Mouse (Mus musculus) embryonic stem cell, embryonic (primary cell): Measurements from ENCODE around the gene Clp1.

Source experiments
- CTCF ChIA-PET, 4 experiments: fragments of 300-600 bp in 2 of 4; fragments of 350-600 bp in 2 of 4; sonication (Branson Sonifier 250); formaldehyde crosslinking; loops; one replicate each; lab custom pipeline; 2022; ENCODE audit warnings: inconsistent platforms in 2 of 4; lab: Charles Lee
- POLR2A ChIA-PET, 4 experiments: fragments of 300-600 bp in 2 of 4; fragments of 350-600 bp in 2 of 4; sonication (Branson Sonifier 250); formaldehyde crosslinking; loops; one replicate each; lab custom pipeline; 2022; ENCODE audit warnings: antibody characterized with exemption in 4 of 4, inconsistent platforms in 1 of 4; lab: Charles Lee

Clp1 gene

DNA sequence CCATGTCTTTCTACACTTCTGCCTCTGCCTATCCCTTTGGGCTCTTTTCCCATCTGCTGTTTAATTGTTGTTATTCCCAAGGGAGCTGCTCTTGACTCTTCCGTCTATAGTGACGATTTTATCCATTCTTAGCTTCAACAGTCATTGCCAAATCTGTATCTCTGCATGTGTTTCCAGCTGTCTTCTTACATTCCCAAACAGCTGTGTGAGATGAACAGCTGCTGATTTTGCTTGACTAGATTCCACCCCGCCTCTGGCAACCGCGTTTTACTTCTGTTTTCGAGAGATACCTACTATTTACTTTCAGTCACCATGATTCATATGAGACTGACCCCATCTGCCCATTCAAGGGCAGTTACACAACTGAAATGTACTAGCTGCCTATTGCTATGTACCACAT is 23.0 kb upstream of the Clp1 start:
- CTCF ChIA-PET, result interaction anchor here in 3 of 4 experiments (0.5 to 3.0 kb wide), 4 partner anchors 10 to 49 kb away, joined by 3 to 12 read pairs (median 5); partner anchors contain the start of gene Ube2l6 (in 1 of the 3)
- POLR2A ChIA-PET, result interaction anchor here in 3 of 4 experiments (0.6 to 23.6 kb wide), 8 partner anchors 5 to 80 kb away, joined by 3 to 652 read pairs (median 6); partner anchors contain the start of genes Gm19426 (in 2 of the 3) and Ypel4 (in 1 of the 3)

GRCm38 (mm10) chr2:84744126-84744525 is 17.0 kb upstream of the Clp1 start:
- POLR2A ChIA-PET, result interaction anchor here (0.6 to 23.6 kb wide), 62 partner anchors 11 to 1805 kb away, joined by 3 to 679 read pairs (median 7); partner anchors contain the start of genes Clp1 (in 3 of the 4), Serping1 (in 3 of the 4), Slc43a1 (in 3 of the 4) and Selenoh (in 2 of the 4)
- CTCF ChIA-PET, result interaction anchor here in 3 of 4 experiments (0.7 to 1.7 kb wide), 6 partner anchors 12 to 289 kb away, joined by 3 to 7 read pairs (median 5); partner anchors contain the start of gene Ube2l6 (in 3 of the 3)

- CTCF ChIA-PET, result interaction anchor here in 3 of 4 experiments (0.7 to 1.7 kb wide), 3 partner anchors 55 to 289 kb away, joined by 5 to 7 read pairs (median 5); partner anchors contain the start of gene Ube2l6 (in 2 of the 3)
- POLR2A ChIA-PET, result interaction anchor here (0.6 to 23.6 kb wide), 58 partner anchors 11 to 305 kb away, joined by 3 to 679 read pairs (median 10); partner anchors contain the start of genes Clp1 (in 3 of the 4), Serping1 (in 3 of the 4), Slc43a1 (in 3 of the 4) and Gm28635 (in 2 of the 4)
Observed at GRCm38 (mm10) chr2:84743561-84743960, 16.4 kb upstream of the Clp1 start, which contains the start of gene Gm19426. TSS of gene Gm19426 (minus strand) at chr2:84743655.

DNA sequence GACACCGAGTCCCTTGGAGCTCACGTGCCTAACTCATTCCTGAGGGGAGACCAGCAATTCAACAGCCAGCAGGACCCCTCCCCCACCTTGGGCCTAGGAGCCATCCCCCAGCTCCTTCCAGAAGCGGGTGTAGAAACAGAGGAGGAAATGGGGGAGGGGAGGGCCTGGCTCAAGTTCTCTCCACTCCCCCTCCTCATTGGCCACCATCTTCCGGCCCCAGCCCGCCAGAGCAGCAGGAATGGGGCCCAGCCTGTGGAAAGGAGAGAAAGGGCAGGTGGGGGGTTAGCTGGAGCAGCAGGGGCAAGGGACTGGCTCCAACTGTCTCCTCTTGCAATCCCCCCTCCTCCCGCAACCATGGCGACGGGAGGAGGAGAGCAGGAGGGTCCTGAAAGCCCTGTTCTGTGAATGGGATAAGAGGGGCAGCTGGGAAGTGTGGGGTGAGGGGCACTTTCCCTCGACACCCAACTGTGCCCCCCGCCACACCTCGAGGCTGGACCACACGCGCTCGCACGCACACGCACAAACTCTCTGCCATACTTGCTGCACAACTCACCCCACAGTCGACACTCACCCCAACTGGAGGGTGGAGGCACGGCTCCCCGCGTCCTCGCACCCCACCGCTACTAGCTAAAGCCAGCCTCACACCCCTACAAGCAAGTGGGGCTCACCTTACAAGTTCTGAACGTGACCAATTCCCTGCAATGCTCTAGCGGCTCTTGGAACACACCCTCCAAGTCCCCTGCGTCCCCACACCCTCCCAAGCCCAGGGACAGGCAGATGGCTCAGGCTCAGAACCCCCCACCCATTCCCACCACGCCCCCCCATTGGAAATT is 15.5 kb upstream of the Clp1 start:
- ChIA-PET CTCF (interaction anchor here (0.6 to 5.8 kb wide), 20 partner anchors 10 to 491 kb away, joined by 3 to 70 read pairs (median 9); partner anchors contain the start of genes Ube2l6 (in 4 of the 4) and Slc43a1 (in 1 of the 4)), POLR2A (interaction anchor here (0.6 to 23.6 kb wide), 113 partner anchors 8 to 1032 kb away, joined by 3 to 679 read pairs (median 6); partner anchors contain the start of genes Ube2l6 (in 4 of the 4), Clp1 (in 3 of the 4), Serping1 (in 3 of the 4) and Slc43a1 (in 3 of the 4))

DNA sequence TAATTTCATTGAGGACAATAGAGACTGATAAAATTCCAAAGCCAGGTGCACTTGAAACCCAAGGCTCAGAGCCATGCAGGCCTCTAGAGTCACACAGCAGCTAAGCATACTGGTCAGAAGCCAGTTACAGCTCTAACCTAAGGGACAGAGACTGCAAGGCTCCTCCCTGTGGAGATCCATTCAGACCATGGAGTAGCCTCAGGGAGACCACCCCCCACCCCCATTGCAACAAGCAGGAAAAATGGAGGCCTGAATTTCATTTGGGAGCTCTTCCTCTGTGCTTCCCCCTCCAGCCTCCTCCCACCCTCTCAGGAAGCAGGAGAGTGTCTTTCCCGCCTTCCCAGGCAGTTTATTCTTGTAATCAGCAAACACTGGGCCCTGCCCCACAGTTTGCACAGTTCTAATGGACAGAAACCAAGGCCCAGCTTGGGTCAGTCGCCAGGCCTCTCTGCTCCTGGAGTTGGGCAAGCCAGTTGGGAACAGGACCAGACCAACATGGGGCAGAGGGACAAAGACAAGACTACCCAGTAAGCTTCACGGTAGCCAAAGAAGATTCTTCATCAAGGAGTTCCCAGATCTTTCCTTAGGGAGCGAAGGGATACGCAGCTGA is 14.8 kb upstream of the Clp1 start:
- POLR2A ChIA-PET, result interaction anchor here (0.5 to 23.6 kb wide), 118 partner anchors 9 to 1031 kb away, joined by 3 to 679 read pairs (median 6); partner anchors contain the start of genes Ube2l6 (in 4 of the 4), Clp1 (in 3 of the 4), Gm28635 (in 3 of the 4) and Serping1 (in 3 of the 4)
- CTCF ChIA-PET, result interaction anchor here (0.6 to 5.8 kb wide), 27 partner anchors 11 to 170 kb away, joined by 3 to 70 read pairs (median 5); partner anchors contain the start of genes Ube2l6 (in 4 of the 4), Serping1 (in 1 of the 4) and Slc43a1 (in 1 of the 4)

DNA sequence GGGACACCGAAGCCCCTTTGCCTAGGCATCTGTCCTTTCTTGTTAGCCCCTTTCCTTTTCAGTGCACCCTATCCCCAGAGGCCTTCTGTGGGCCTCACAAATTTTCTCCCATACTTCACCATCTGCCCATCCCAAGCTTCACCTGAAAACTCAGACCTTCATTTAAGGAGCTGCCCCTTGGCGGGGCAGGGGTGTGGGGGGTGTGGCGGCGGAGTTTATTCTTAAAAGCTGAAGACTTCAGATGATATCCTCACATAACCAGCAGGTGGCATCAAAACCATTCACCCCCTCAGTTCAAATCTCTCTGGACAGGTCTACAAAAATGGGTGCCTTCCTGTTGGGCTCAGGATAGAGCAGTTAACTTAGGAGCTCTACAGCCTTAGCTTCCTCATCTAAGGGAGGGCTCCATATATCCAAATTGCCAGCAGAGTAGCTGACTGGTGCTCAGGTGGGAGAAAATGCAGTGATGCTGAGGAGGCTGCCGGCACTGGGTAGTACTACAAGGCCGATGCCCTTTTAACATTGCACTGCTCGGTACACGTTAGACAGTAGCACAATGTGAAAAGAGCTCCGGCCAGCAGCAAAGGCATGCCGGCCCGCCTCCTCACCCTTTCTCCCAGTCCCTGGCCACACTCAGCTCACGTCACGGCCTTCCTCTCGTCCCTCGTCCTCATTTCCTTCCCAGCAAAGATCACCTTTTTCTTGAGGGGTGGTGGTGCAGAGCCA is 13.6 kb upstream of the Clp1 start:
- ChIA-PET CTCF (interaction anchor here (0.6 to 5.8 kb wide), 45 partner anchors 9 to 267 kb away, joined by 3 to 70 read pairs (median 5); partner anchors contain the start of genes Ube2l6 (in 4 of the 4), Slc43a1 (in 2 of the 4) and Serping1 (in 1 of the 4)), POLR2A (interaction anchor here (0.6 to 23.6 kb wide), 82 partner anchors 8 to 307 kb away, joined by 3 to 679 read pairs (median 7); partner anchors contain the start of genes Ube2l6 (in 4 of the 4), Clp1 (in 3 of the 4), Gm28635 (in 3 of the 4) and Serping1 (in 3 of the 4))

DNA sequence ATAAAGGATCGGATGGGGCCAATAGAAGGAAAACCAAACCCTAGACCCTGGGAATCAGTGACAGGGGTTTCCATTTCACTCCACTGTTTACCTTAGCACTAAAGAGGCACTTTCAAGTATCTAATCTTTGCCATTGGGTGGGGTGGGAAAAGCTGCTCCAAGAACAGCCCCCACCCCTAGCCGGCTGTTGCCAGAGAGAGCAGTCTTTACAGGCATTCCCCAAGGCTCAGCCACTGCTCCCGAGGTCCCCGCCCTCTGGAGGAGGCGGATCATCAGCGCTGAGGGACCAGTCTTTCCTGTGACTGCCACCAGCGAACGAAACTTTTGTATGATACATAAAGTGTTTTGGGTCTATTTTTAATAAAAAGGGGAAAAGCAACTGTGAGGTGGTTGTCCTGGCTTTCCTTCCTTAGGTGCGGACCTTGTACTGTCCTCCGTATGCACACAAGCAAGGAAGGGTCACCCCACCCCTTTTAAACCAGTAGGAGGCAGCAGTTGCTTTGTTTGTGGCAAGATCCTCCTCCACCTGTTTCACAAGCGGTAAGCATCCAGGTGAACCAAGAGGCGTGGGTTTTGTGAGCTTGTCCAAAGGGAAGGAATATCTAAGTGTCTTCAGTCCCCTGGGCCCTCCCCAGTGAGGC is 11.2 kb upstream of the Clp1 start:
- CTCF ChIA-PET, result interaction anchor here (0.5 to 5.8 kb wide), 16 partner anchors 9 to 150 kb away, joined by 3 to 70 read pairs (median 12); partner anchors contain the start of gene Ube2l6 (in 4 of the 4)
- POLR2A ChIA-PET, result interaction anchor here (0.6 to 23.6 kb wide), 32 partner anchors 6 to 159 kb away, joined by 3 to 679 read pairs (median 18); partner anchors contain the start of genes Clp1 (in 3 of the 4), Serping1 (in 3 of the 4), Ube2l6 (in 3 of the 4) and Slc43a1 (in 1 of the 4)

GRCm38 (mm10) chr2:84737451-84737925 is 10.3 kb upstream of the Clp1 start:
- POLR2A ChIA-PET, result interaction anchor here (0.5 to 23.6 kb wide), 37 partner anchors 5 to 310 kb away, joined by 3 to 679 read pairs (median 6); partner anchors contain the start of genes Clp1 (in 3 of the 4), Serping1 (in 2 of the 4), Slc43a1 (in 2 of the 4) and Ube2l6 (in 2 of the 4)

DNA sequence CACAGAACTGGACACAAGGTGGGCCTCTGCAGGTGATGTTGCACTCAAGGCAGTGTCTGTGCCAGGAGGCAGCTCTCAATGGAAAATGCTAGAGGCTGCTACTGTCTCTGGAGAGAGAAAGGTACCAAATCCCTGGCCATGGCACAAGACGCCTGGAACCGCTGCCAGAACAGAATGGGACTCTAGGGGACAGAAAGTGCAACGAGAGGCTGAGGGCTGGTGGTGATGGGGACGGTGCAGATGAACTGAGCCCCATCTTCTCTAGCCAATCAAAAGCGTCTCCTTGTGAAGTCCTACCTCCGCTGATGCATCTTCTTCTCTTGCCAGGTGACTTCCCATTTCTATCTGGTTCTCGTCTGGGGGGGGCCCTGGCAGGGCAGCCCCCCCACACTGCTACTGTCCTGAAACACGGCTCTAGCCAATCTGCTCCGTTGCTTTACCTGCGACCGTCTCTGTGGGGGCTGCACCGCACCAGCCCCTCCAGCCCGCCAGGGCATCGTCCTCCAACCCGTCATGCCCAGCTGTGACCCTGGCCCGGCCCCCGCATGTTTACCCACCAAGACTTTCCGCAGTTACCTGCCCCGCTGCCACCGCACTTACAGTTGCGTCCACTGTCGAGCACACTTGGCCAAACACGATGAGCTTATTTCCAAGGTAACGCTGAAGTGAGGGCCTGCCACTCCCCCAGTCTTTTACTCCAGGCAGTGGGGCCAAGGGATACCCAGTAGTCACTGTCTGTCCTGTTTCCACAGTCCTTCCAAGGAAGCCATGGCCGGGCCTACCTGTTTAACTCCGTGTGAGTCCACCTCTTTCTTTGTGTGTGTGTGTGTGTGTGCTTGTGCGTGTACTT is 9.4 kb upstream of the Clp1 start:
- POLR2A ChIA-PET, result interaction anchor here (0.6 to 23.6 kb wide), 47 partner anchors 6 to 311 kb away, joined by 3 to 679 read pairs (median 5); partner anchors contain the start of genes Clp1 (in 4 of the 4), Serping1 (in 3 of the 4), Slc43a1 (in 2 of the 4) and Ube2l6 (in 2 of the 4)
- CTCF ChIA-PET, result interaction anchor here in 3 of 4 experiments (0.6 to 5.8 kb wide), 9 partner anchors 19 to 62 kb away, joined by 3 to 45 read pairs (median 3); partner anchors contain the start of gene Ube2l6 (in 2 of the 3)

More at GRCm38 (mm10) chr2:84737451-84737925, 10.3 kb upstream of the Clp1 start:
- CTCF ChIA-PET, result interaction anchor here in 3 of 4 experiments (0.5 to 5.8 kb wide), 12 partner anchors 21 to 668 kb away, joined by 3 to 47 read pairs (median 4); partner anchors contain the start of gene Ube2l6 (in 3 of the 3)

- CTCF ChIA-PET, result interaction anchor here in 3 of 4 experiments (0.6 to 2.3 kb wide), 5 partner anchors 20 to 71 kb away, joined by 3 to 9 read pairs (median 3); partner anchors contain the start of gene Ube2l6 (in 2 of the 3)
Observed at GRCm38 (mm10) chr2:84735346-84735920, 8.3 kb upstream of the Clp1 start.

DNA sequence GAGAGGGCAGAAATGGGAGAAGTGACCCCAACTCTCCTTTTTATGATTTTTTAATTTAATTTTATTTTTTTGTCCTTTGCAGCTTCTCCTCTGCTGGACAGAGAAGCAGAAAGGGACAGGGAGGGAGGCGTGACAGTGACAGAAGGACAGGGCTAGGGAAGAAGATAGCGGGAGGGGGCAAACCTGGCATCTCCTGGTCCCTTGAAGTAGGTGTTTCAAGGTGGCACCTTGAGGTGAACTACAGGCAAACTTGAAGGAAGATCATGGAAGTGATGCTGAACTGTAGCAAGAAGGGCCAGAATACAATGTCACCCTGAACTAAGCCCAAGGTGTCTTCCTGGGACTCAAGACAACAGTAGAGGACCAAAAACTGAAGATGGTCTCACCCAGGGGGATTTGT is 7.8 kb upstream of the Clp1 start:
- ChIA-PET POLR2A (interaction anchor here in 3 of 4 experiments (0.6 to 23.6 kb wide), 25 partner anchors 7 to 134 kb away, joined by 3 to 679 read pairs (median 6); partner anchors contain the start of genes Clp1 (in 2 of the 3), Serping1 (in 2 of the 3), Ube2l6 (in 2 of the 3) and Gm19426 (in 1 of the 3)), CTCF (interaction anchor here in 2 of 4 experiments (0.6 to 1.1 kb wide), 4 partner anchors 22 to 74 kb away, joined by 3 to 5 read pairs (median 3); partner anchors contain the start of gene Ube2l6 (in 1 of the 2))

More at GRCm38 (mm10) chr2:84735346-84735920, 8.3 kb upstream of the Clp1 start:
- POLR2A ChIA-PET, result interaction anchor here (0.6 to 23.6 kb wide), 32 partner anchors 7 to 133 kb away, joined by 3 to 679 read pairs (median 8); partner anchors contain the start of genes Clp1 (in 4 of the 4), Serping1 (in 2 of the 4), Slc43a1 (in 2 of the 4) and Ube2l6 (in 2 of the 4)

- ChIA-PET POLR2A (interaction anchor here in 3 of 4 experiments (0.6 to 23.6 kb wide), 20 partner anchors 8 to 103 kb away, joined by 3 to 679 read pairs (median 11); partner anchors contain the start of genes Clp1 (in 2 of the 3), Serping1 (in 2 of the 3), Ube2l6 (in 2 of the 3) and Gm19426 (in 1 of the 3)), CTCF (interaction anchor here in 3 of 4 experiments (0.6 to 1.0 kb wide), 3 partner anchors 64 to 73 kb away, joined by 3 to 6 read pairs (median 5); partner anchors contain the start of gene Ube2l6 (in 2 of the 3))
Observed at GRCm38 (mm10) chr2:84734351-84734864, 7.3 kb upstream of the Clp1 start.
